Mouse (Mus musculus) G1E-ER4 (cell line): Measurements from ENCODE around the gene Suv39h2. TPM values are rescaled to one million over a fixed set of nuclear protein-coding genes. Genes with fewer than 3 reads are reported as not detected.

Source experiments
- GATA1 ChIP-seq: IDR thresholded peaks from one replicate; pipeline ENCODE4 v1.8.0; 2012; ENCODE audit warnings: low read length, inconsistent platforms
- polyA plus RNA-seq: library from polyadenylated mRNA; stranded (reverse); fragments of >175 nt; gene quantifications from 2 replicates; pipeline ENCODE4 v1.2.3, GENCODE M21; 2012

Suv39h2 gene
- 6.5 and 9.4 TPM in 2 replicates for polyA plus RNA-seq

GRCm38 (mm10) chr2:3474861-3475283 is at the start of gene Suv39h2:
Gene Suv39h2 (minus strand): TSS chr2:3475031.
- no peak for TF ChIP-seq GATA1

- TF ChIP-seq GATA1 = no peak
Observed at GRCm38 (mm10) chr2:3522558-3522957, 47.7 kb upstream of the Suv39h2 start.

- TF ChIP-seq GATA1 = no peak
Observed at GRCm38 (mm10) chr2:3512552-3513454, 38.0 kb upstream of the Suv39h2 start, which contains the start of the genes Gm45902, Hspa14 and Cdnf. Gene Gm45902 (minus strand): TSS chr2:3512790. Gene Hspa14 (minus strand): TSS chr2:3512814. Gene Cdnf (plus strand): TSS chr2:3513030.

GRCm38 (mm10) chr2:3512076-3512475 is 37.2 kb upstream of the Suv39h2 start:
- TF ChIP-seq GATA1 = no peak

- TF ChIP-seq GATA1 = no peak
Observed at GRCm38 (mm10) chr2:3500886-3501285, 26.1 kb upstream of the Suv39h2 start.

- no peak for TF ChIP-seq GATA1
Observed at GRCm38 (mm10) chr2:3499543-3499942, 24.7 kb upstream of the Suv39h2 start.

- peak; percentile 9 for TF ChIP-seq GATA1
Observed at GRCm38 (mm10) chr2:3493833-3494409, 19.1 kb upstream of the Suv39h2 start.

- TF ChIP-seq GATA1 = no peak
Observed at GRCm38 (mm10) chr2:3489816-3490215, 15.0 kb upstream of the Suv39h2 start.

- no peak for TF ChIP-seq GATA1
Observed at GRCm38 (mm10) chr2:3480239-3480638, 5.4 kb upstream of the Suv39h2 start.

- no peak for TF ChIP-seq GATA1
Observed at GRCm38 (mm10) chr2:3475746-3476251, 968 bp upstream of the Suv39h2 start.

GRCm38 (mm10) chr2:3474361-3474805 is 448 bp downstream of the Suv39h2 start:
- TF ChIP-seq GATA1 = no peak

GRCm38 (mm10) chr2:3473891-3474290 is 940 bp downstream of the Suv39h2 start:
- no peak for TF ChIP-seq GATA1

GRCm38 (mm10) chr2:3456590-3456989 is 18.2 kb downstream of the Suv39h2 start:
- TF ChIP-seq GATA1 = no peak

GRCm38 (mm10) chr2:3453096-3453495 is 21.7 kb downstream of the Suv39h2 start:
- no peak for TF ChIP-seq GATA1

- TF ChIP-seq GATA1 = no peak
Observed at GRCm38 (mm10) chr2:3449431-3449830, 25.4 kb downstream of the Suv39h2 start.

GRCm38 (mm10) chr2:3445984-3446383 is 28.8 kb downstream of the Suv39h2 start:
- no peak for TF ChIP-seq GATA1
